Mouse (Mus musculus): ENCODE measurements around the gene Gm45140. TPM values are rescaled to one million over a fixed set of nuclear protein-coding genes. Genes with fewer than 3 reads are reported as not detected.
A peak's percentile ranks its signal among the peaks of the same experiment; 100 is the strongest.

Gene Gm45140
- total and polyA plus RNA-seq, 3 experiments = 9.9 to 26.2 TPM; not detected in 1

DNA sequence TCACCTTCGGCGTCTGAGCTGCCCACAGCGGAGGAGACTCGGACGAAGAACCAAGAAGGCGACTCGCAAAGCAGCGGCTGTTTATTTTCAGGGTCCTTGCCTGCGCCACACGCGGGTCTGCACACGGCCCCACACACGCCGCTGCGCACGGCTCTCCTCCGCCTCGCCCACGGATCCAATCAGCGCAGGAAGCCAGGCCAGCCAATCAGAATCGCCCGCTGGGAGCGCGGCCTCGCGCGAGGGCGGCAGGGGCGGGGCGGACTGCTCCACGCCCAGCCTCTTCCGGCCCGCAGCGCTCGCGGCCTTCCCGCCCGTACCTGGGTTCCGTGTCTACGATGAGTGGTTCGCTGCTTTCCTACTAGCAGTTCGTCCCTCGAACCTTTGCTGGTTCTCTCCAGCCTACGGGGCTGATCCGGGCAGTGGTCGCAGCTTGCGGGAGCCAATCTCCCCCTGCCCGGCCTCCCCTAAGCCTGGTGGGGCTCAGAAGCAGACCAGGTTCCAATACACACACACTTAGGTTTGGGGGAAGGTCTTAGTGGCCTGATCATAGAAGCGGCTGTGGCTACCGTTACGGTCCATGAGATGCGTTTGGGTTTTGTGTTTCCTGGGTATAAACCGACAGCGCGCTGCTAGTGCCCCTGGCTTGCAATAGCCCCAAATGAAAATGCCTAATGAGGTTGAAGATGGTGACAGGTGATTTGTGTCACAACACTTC lies 15.5 kb upstream of the Gm45140 start, which contains the start of gene Cnbp (continued):
- TF ChIP-seq ZC3H11A (IDR thresholded peaks at IDR 0.05; ENCODE audit: low read depth, low read length) = no peak
- TF ChIP-seq KAT2A (conservative IDR thresholded peaks at IDR 0.05; ENCODE audit: low read depth, low read length) = no peak; the same call in 1 of the 2 replicates
- no peak; the same call in 1 of the 2 replicates for TF ChIP-seq E2F4 (IDR thresholded peaks at IDR 0.05; ENCODE audit: borderline replicate concordance, low read depth, low read length)

DNA sequence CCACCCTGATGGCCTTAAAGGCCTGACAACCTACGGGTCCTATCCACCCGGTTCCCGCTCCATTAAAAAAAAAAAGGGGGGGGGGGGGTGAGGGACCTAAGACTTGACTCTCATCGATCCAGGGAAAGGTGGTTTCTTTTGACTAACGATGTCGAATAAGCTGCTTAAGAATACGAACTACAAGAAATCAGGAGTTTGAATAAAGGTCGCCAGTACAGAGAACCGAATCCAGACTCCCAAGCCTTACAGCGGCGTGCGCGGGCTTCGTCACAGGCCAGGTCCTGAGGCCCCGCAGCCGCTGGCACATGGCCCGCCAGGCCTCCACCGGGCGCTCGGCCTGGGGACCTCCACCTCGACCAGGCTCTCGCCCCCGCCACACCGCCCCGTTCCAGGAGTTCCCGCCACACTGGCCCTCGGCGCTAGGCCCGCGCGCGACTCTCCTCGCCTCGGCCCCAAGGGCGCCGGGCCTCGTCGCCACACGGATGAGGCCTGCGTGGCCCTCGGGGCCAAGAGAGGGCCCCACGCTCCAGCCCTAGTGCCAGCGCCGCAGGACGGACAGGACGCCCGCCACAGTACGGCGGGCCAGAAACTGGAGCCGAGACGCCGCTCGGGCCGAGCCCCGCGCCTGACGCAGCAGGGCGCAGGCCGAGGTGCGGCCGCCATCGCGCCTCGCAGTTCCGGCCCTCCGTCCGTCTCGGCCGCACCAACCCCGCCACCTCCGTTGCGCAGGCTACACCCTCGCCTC lies 14.7 kb upstream of the Gm45140 start:
- TF ChIP-seq CHD1 (IDR thresholded peaks at IDR 0.05; ENCODE audit: low read depth, low read length) = 0 out of 2 replicates have a peak, but pooled peaks have one; percentile 1
- 0 out of 6 replicates have a peak, but pooled peaks of 1 of the 3 experiments have one; percentile 0 for TF ChIP-seq CTCF (IDR thresholded peaks at IDR 0.05 in 2 of 3, conservative IDR thresholded peaks at IDR 0.05 in 1 of 3; ENCODE audit: control insufficient read depth in 1 of 3, insufficient read depth in 1 of 3, low read depth in 2 of 3, low read length in 3 of 3, poor library complexity in 1 of 3, severe bottlenecking in 1 of 3)
- no peak; the same call in 1 of the 2 replicates for TF ChIP-seq SIN3A (IDR thresholded peaks at IDR 0.05; ENCODE audit: low read length)
- TF ChIP-seq MAZ (IDR thresholded peaks at IDR 0.05; ENCODE audit: low read depth, low read length) = peak; percentile 6; the same call in 1 of the 2 replicates
- TF ChIP-seq E2F4 (IDR thresholded peaks at IDR 0.05; ENCODE audit: borderline replicate concordance, low read depth, low read length) = no peak
- H3K27ac ChIP-seq (ENCODE audit: control insufficient read depth, low read depth, low read length) = peak overlapping the region; percentile 88
- H3K79me2 ChIP-seq (ENCODE audit: control insufficient read depth, insufficient read depth, low read length, poor library complexity) = peaks cover 54% of the 10 kb centered on the region
- peak overlapping the region; percentile 79 to 91 for H3K4me3 ChIP-seq (ENCODE audit: control insufficient read depth in 1 of 2, insufficient read depth in 1 of 2, low read depth in 2 of 2, low read length in 2 of 2)
- peaks cover 33 to 40% of the 10 kb centered on the region in 2 experiments for H3K36me3 ChIP-seq (ENCODE audit: control insufficient read depth in 1 of 2, insufficient read depth in 2 of 2, low read length in 2 of 2)
- H3K4me1 ChIP-seq (ENCODE audit: control insufficient read depth in 1 of 2, insufficient read depth in 2 of 2, low read length in 2 of 2) = peaks cover 4 to 14% of the 10 kb centered on the region in 2 experiments; a peak in 3 of 4 replicates
- H3K27me3 ChIP-seq (ENCODE audit: control insufficient read depth in 1 of 2, insufficient read depth in 2 of 2, low read length in 2 of 2) = no peaks in the 10 kb centered on the region
- H3K9ac ChIP-seq (ENCODE audit: control insufficient read depth, low read depth, low read length, poor library complexity, severe bottlenecking) = peak overlapping the region; percentile 96
- DNase-seq (ENCODE audit: low read depth, low spot score) = peak; percentile 70
- no peaks in the 10 kb centered on the region for H3K9me3 ChIP-seq (replicated peaks; ENCODE audit: insufficient read depth, low read length)

DNA sequence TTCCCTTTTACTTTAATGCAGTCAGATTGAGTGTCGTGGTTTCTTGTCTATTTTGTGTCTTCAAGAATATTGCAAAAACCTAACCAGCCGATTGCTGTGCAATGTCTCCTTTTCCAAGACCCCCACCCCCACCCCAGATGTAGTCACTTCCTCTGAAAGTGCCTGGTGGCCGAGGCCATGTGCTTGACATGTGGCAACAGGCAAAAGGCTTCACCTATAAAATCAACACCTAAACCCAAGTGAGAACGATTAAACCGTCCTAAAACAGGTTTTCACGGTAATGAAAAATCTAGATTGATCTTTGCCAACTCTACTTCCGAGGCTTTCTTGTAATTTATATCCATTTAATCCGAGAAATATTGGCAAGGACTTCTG lies 14.2 kb upstream of the Gm45140 start:
- H3K4me1 ChIP-seq (ENCODE audit: control insufficient read depth in 1 of 2, insufficient read depth in 2 of 2, low read length in 2 of 2) = peaks cover 4 to 14% of the 10 kb centered on the region in 2 experiments; a peak in 3 of 4 replicates

More for the DNA sequence above, 14.2 kb upstream of the Gm45140 start:
- Histone ChIP-seq H3K79me2 (ENCODE audit: control insufficient read depth, insufficient read depth, low read length, poor library complexity) (peaks cover 59% of the 10 kb centered on the region), H3K36me3 (ENCODE audit: control insufficient read depth in 1 of 2, insufficient read depth in 2 of 2, low read length in 2 of 2) (peaks cover 38 to 45% of the 10 kb centered on the region in 2 experiments), H3K27me3 (ENCODE audit: control insufficient read depth in 1 of 2, insufficient read depth in 2 of 2, low read length in 2 of 2) (no peaks in the 10 kb centered on the region), H3K9ac (ENCODE audit: control insufficient read depth, low read depth, low read length, poor library complexity, severe bottlenecking) (peak overlapping the region; percentile 96), H3K27ac (ENCODE audit: control insufficient read depth, low read depth, low read length) (peak overlapping the region; percentile 88), H3K4me3 (ENCODE audit: control insufficient read depth in 1 of 2, insufficient read depth in 1 of 2, low read depth in 2 of 2, low read length in 2 of 2) (peak overlapping the region; percentile 79 to 91), H3K9me3 (replicated peaks; ENCODE audit: insufficient read depth, low read length) (no peaks in the 10 kb centered on the region)
- peak; percentile 99 for TF ChIP-seq MAX (IDR thresholded peaks at IDR 0.05; ENCODE audit: low read length)
- peak; percentile 93 for TF ChIP-seq SIN3A (IDR thresholded peaks at IDR 0.05; ENCODE audit: low read length)
- TF ChIP-seq MXI1 (IDR thresholded peaks at IDR 0.05; ENCODE audit: low read depth, low read length) = peak; percentile 99
- TF ChIP-seq CHD1 (IDR thresholded peaks at IDR 0.05; ENCODE audit: low read depth, low read length) = peak; percentile 83; the same call in 1 of the 2 replicates
- peak; percentile 100 for TF ChIP-seq MYC (IDR thresholded peaks at IDR 0.05; ENCODE audit: low read depth, low read length)
- 0 out of 2 replicates have a peak, but pooled peaks have one; percentile 1 for TF ChIP-seq GATA1 (IDR thresholded peaks at IDR 0.05; ENCODE audit: low read depth, low read length)
- TF ChIP-seq TAL1 (IDR thresholded peaks at IDR 0.05; ENCODE audit: low read length) = no peak
- no peak for TF ChIP-seq MEF2A (IDR thresholded peaks at IDR 0.05; ENCODE audit: extremely low read depth, insufficient replicate concordance, low read depth, low read length, poor library complexity, severe bottlenecking)
- TF ChIP-seq HCFC1 (IDR thresholded peaks at IDR 0.05; ENCODE audit: low read depth, low read length) = peak; percentile 63
- TF ChIP-seq ZKSCAN1 (IDR thresholded peaks at IDR 0.05; ENCODE audit: low read depth, low read length) = no peak
- TF ChIP-seq TBP (IDR thresholded peaks at IDR 0.05; ENCODE audit: low read depth, low read length) = peak; percentile 68
- TF ChIP-seq POLR2A (IDR thresholded peaks at IDR 0.05; ENCODE audit: control insufficient read depth in 1 of 2, insufficient read depth in 1 of 2, low read depth in 1 of 2, low read length in 2 of 2, poor library complexity in 1 of 2) = peak in 1 of 2 experiments; percentile 60; a peak in 2 of 4 replicates
- TF ChIP-seq USF1 (IDR thresholded peaks at IDR 0.05; ENCODE audit: low read depth, low read length) = no peak
- TF ChIP-seq MAZ (IDR thresholded peaks at IDR 0.05; ENCODE audit: low read depth, low read length) = peak; percentile 9; the same call in 1 of the 2 replicates
- peak; percentile 86 for DNase-seq (ENCODE audit: low read depth, low spot score)
